Comparison of ENCODE assay signal across 12 mouse cellular contexts in the genomic region with DNA sequence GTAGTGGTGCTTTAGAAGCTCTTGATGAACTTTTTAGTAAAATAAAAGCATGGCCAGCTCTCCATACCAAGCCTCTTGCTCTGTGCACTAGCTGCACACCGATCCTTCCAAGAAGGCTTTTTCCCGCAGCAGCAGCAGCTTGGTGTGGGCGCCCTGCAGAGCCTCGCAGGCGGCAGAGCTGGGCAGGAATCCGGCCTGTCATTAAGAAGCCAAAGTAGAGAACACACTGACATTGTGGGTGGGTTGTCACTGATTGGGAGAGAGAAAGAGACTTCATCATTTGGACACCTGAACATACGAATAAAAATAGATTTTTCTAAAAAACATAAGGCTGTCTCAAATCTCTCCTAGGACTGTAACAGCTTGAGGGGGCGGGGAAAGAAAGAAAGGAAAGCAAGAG.
DNase-seq lines count a peak whose midpoint lies in the region; ATAC-seq and TF ChIP-seq lines count a peak whose summit lies in the region.
"Had no signal": no experiment of that assay in that cellular context is flagged by ENCODE, and none has a peak within 500 bp of the region (broad histone marks: within the 10 kb centered on the region; RNA-seq: fewer than 3 reads in every experiment).

No protein-coding gene starts in this region.

- no peak overlapping the region for H3K27ac ChIP-seq in kidney, embryonic 16.5 days (ENCODE audit: low read length)
- H3K27ac ChIP-seq in stomach, postnatal 0 days (replicated peaks): no peak overlapping the region
- H3K27ac ChIP-seq: neural tube, embryonic 13.5 days had no signal

- H3K4me1 ChIP-seq in kidney, embryonic 16.5 days (ENCODE audit: insufficient read depth, low read length): no peaks in the 10 kb centered on the region
- no peaks in the 10 kb centered on the region for H3K4me1 ChIP-seq in stomach, postnatal 0 days (replicated peaks; ENCODE audit: control insufficient read depth, insufficient read depth)
- H3K4me1 ChIP-seq: neural tube, embryonic 13.5 days had no signal

- WGBS in kidney, embryonic 16.5 days: 88% methylated on average over 8 of the region's 8 CpGs
- 76% methylated on average over 8 of the region's 8 CpGs for WGBS in stomach, postnatal 0 days

- TF ChIP-seq EP300 in stomach, postnatal 0 days (optimal IDR thresholded peaks at IDR 0.05): no peak

- H3K9ac ChIP-seq in kidney, embryonic 16.5 days (replicated peaks; ENCODE audit: low read length): no peak overlapping the region
- H3K9ac ChIP-seq in stomach, postnatal 0 days (ENCODE audit: low read length): no peak overlapping the region
- H3K9ac ChIP-seq: neural tube, embryonic 13.5 days had no signal

- H3K27me3 ChIP-seq in kidney, embryonic 16.5 days (ENCODE audit: insufficient read depth, low read length): no peaks in the 10 kb centered on the region
- H3K27me3 ChIP-seq in stomach, postnatal 0 days (ENCODE audit: control insufficient read depth, insufficient read depth, low read length): no peaks in the 10 kb centered on the region
- H3K27me3 ChIP-seq: neural tube, embryonic 13.5 days had no signal

- no peak overlapping the region for H3K4me3 ChIP-seq in kidney, embryonic 16.5 days (ENCODE audit: low read length)
- no peak overlapping the region for H3K4me3 ChIP-seq in stomach, postnatal 0 days (ENCODE audit: low read depth, low read length)
- H3K4me3 ChIP-seq: neural tube, embryonic 13.5 days had no signal

- H3K36me3 ChIP-seq in kidney, embryonic 16.5 days (ENCODE audit: insufficient read depth, low read length): no peaks in the 10 kb centered on the region
- no peaks in the 10 kb centered on the region for H3K36me3 ChIP-seq in stomach, postnatal 0 days (ENCODE audit: control insufficient read depth, insufficient read depth, low read length)
- H3K36me3 ChIP-seq: neural tube, embryonic 13.5 days had no signal

- DNase-seq in cerebellum, postnatal 4 days (ENCODE audit: low spot score in 2 of 2): no peak
- peak; percentile 73 for DNase-seq in cerebellum, adult 11-12 months
- peak; percentile 38 to 53 for DNase-seq in frontal cortex, postnatal 10 days (ENCODE audit: low spot score in 2 of 2)
- peak; percentile 60 to 82 for DNase-seq in left cerebral cortex, adult 9 months (ENCODE audit: low spot score in 2 of 2)
- DNase-seq in stomach, postnatal 0 days (ENCODE audit: low spot score): no peak
- DNase-seq: heart, postnatal 10 days; kidney, adult 11 months had no signal

- no peaks in the 10 kb centered on the region for H3K9me3 ChIP-seq in kidney, embryonic 16.5 days (ENCODE audit: low read length)
- no peaks in the 10 kb centered on the region for H3K9me3 ChIP-seq in stomach, postnatal 0 days (ENCODE audit: control insufficient read depth, low read length)
- H3K9me3 ChIP-seq: neural tube, embryonic 13.5 days had no signal

- ATAC-seq in cerebellum, adult (ENCODE audit: insufficient number of reproducible peaks, low FRiP score, low TSS enrichment): peak; percentile 88
- ATAC-seq in kidney, embryonic 16.5 days (ENCODE audit: low FRiP score, low TSS enrichment): no peak
- ATAC-seq in granulocyte monocyte progenitor cell, adult 5-6 weeks (replicated peaks; ENCODE audit: poor library complexity, severe bottlenecking): no peak
- ATAC-seq in stomach, postnatal 0 days (ENCODE audit: low FRiP score, low TSS enrichment): no peak

- no peak overlapping the region for H3K4me2 ChIP-seq in kidney, embryonic 16.5 days (replicated peaks; ENCODE audit: low read depth, low read length)
- H3K4me2 ChIP-seq in stomach, postnatal 0 days (replicated peaks; ENCODE audit: low read depth): no peak overlapping the region
- H3K4me2 ChIP-seq: midbrain, embryonic 11.5 days; neural tube, embryonic 13.5 days had no signal

- no peak for TF ChIP-seq CTCF in stomach, postnatal 0 days (IDR thresholded peaks at IDR 0.05; ENCODE audit: low read depth)

Comparison
In these comparisons a context has a peak if more than half of its experiments do, and no peak if none do; other contexts are left out.
1. DNase-seq: peak in cerebellum, adult 11-12 months (single experiment), frontal cortex, postnatal 10 days (2 of 2) and left cerebral cortex, adult 9 months (2 of 2); none in cerebellum, postnatal 4 days (0 of 2) and stomach, postnatal 0 days (single experiment).